Comparison of ENCODE assay signal across 1 mouse cellular context in the genomic region with DNA sequence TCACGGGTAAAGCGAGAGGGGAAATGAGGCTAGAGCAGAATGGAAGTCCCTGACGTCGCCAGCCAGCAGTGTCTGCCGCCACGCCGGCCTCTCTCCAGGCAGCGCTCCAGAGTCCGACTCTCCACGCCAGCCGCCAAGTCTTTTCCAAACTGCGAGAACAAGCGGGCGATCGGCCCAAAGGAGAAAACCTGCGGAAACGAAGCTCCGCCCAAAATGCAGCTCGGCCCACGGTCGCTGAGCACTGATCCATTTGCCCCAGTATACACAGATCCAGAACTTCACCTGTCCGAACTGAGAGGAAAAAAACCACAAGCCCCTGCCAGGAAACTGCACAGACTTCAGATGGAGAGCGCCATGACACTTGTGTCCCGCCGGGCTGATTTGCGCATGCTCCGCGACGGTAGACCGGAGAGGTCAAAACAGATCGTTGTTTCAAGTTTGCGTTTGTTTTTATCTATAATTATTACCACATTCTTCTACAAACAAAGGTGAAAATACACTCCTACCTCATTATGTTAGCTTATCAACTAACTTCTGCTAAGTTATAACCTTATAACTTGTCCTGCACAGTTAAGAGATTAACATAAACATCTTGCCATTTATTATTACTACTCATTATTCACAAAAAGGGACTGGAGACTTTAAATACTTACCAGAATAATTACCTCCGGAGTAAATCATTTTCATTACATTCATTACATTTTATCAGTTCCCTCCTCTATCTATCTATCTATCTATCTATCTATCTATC.
A peak's percentile ranks its signal among the peaks of the same experiment; 100 is the strongest.
TF ChIP-seq lines count a peak whose summit lies in the region.

A gene (minus strand): TSS at position 394 of the 751 bp plus-strand sequence.

TF ChIP-seq in MEL, 35 proteins besides CTCF, POLR2A, EP300 and RAD21 (continued from another document):
- TF ChIP-seq POLR2AphosphoS2 (IDR thresholded peaks at IDR 0.05; ENCODE audit: low read length) (peak; percentile 52; the same call in 1 of the 2 replicates), ETS1 (IDR thresholded peaks at IDR 0.05; ENCODE audit: low read depth, low read length) (0 out of 2 replicates have a peak, but pooled peaks have one; percentile 23), TAL1 (IDR thresholded peaks at IDR 0.05; ENCODE audit: low read length) (no peak), RCOR1 (IDR thresholded peaks at IDR 0.05; ENCODE audit: low read depth, low read length) (no peak), MEF2A (IDR thresholded peaks at IDR 0.05; ENCODE audit: extremely low read depth, insufficient replicate concordance, low read depth, low read length, poor library complexity, severe bottlenecking) (no peak), HCFC1 (IDR thresholded peaks at IDR 0.05; ENCODE audit: low read depth, low read length) (peak; percentile 97), SIN3A (IDR thresholded peaks at IDR 0.05; ENCODE audit: low read length) (peak; percentile 92), TBP (IDR thresholded peaks at IDR 0.05; ENCODE audit: low read depth, low read length) (peak; percentile 94), ZC3H11A (IDR thresholded peaks at IDR 0.05; ENCODE audit: low read depth, low read length) (no peak), ELF1 (IDR thresholded peaks at IDR 0.05; ENCODE audit: low read depth, low read length) (peak; percentile 72), GATA1 (IDR thresholded peaks at IDR 0.05; ENCODE audit: low read depth, low read length) (peak; percentile 79)
